Comparison of ENCODE assay signal across 1 mouse cellular context in the genomic region with DNA sequence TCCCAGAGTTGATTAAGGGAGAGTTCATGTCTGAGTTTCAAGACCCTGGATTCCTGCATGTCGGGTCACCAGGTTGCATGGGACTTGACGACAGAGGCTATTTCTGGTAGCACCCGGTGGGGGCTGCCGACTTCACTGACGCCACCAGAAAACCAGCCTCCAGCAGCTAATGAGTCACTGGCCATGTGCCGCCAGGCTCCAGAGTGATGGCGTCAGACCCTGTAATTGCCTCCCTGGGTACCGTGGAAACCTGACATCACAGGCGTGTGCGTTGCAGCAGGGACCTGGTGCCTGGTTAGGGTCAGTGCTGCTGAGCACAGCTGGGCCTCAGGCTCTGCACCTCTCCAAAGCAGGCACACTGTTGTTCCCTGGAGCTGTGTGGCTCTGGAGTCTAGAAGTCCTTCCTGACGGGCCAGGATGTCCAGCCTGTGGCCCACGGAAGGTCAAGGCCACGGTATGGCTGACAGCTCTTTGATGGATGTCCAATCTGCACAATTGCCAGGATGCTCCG.
A peak's percentile ranks its signal among the peaks of the same experiment; 100 is the strongest.
TF ChIP-seq lines count a peak whose summit lies in the region.

No protein-coding gene starts in this region.

TF ChIP-seq in CH12.LX, 34 proteins besides CTCF, POLR2A, EP300 and RAD21 (continued from another document):
- TF ChIP-seq ETS1 (conservative IDR thresholded peaks at IDR 0.05; ENCODE audit: low read depth, low read length) (peak; percentile 98), TCF12 (IDR thresholded peaks at IDR 0.05; ENCODE audit: low read depth, low read length) (peak; percentile 84), CHD1 (IDR thresholded peaks at IDR 0.05; ENCODE audit: low read depth, low read length) (no peak), MYC (IDR thresholded peaks at IDR 0.05; ENCODE audit: low read depth, low read length) (peak; percentile 92), HCFC1 (IDR thresholded peaks at IDR 0.05; ENCODE audit: low read depth, low read length) (0 out of 2 replicates have a peak, but pooled peaks have one; percentile 21), CHD2 (IDR thresholded peaks at IDR 0.05; ENCODE audit: low read length) (no peak), ZC3H11A (IDR thresholded peaks at IDR 0.05; ENCODE audit: low read depth, low read length) (no peak), TBP (conservative IDR thresholded peaks at IDR 0.05; ENCODE audit: low read depth, low read length) (no peak), BHLHE40 (IDR thresholded peaks at IDR 0.05; ENCODE audit: low read depth, low read length) (peak; percentile 89)
